In genomic region chr19:53892061-53892460, GRCm38 (mm10) we compare ENCODE assay signal across 8 mouse cellular contexts. TPM values are rescaled to one million over a fixed set of nuclear protein-coding genes. Genes with fewer than 3 reads are reported as not detected.
A peak's percentile ranks its signal among the peaks of the same experiment; 100 is the strongest.
DNase-seq lines count a peak whose midpoint lies in the region; ATAC-seq and TF ChIP-seq lines count a peak whose summit lies in the region.

Gene Pdcd4, plus strand, starts transcription at chr19:53892231.

- peak within 1 kb of the TSS; percentile 48 for H3K27ac ChIP-seq in lung, postnatal 0 days (ENCODE audit: low read length)
- H3K27ac ChIP-seq in embryonic facial prominence, embryonic 10.5 days (replicated peaks) = peak within 1 kb of the TSS; percentile 31
- peak within 1 kb of the TSS; percentile 23 for H3K27ac ChIP-seq in heart, adult 2 months
- peak within 1 kb of the TSS; percentile 96 for H3K27ac ChIP-seq in thymus, adult 2 months (ENCODE audit: control insufficient read depth, insufficient read depth, low read length)

- peak; percentile 65 for ATAC-seq in lung, postnatal 0 days

- no peaks in the 10 kb centered on the region for H3K79me2 ChIP-seq in heart, adult 2 months (replicated peaks; ENCODE audit: control insufficient read depth, insufficient read depth, low read length)

- no peak for TF ChIP-seq EP300 in lung, postnatal 0 days (IDR thresholded peaks at IDR 0.05)
- no peak for TF ChIP-seq EP300 in heart, adult 2 months (IDR thresholded peaks at IDR 0.05; ENCODE audit: insufficient read depth, low read depth, low read length)

- no peak for TF ChIP-seq POLR2A in heart, adult 2 months (IDR thresholded peaks at IDR 0.05; ENCODE audit: insufficient read depth, low read depth, low read length)
- no peak for TF ChIP-seq POLR2A in thymus, adult 2 months (IDR thresholded peaks at IDR 0.05; ENCODE audit: control insufficient read depth, extremely low read depth, insufficient read depth, low read length, poor library complexity)

- intact Hi-C loops in heart, adult 2 months (cut with DNase I) = no loop called here

- no peak for TF ChIP-seq CTCF in lung, postnatal 0 days (IDR thresholded peaks at IDR 0.05)
- TF ChIP-seq CTCF in heart, adult 2 months (IDR thresholded peaks at IDR 0.05) = no peak
- no peak for TF ChIP-seq CTCF in thymus, adult 2 months (IDR thresholded peaks at IDR 0.05; ENCODE audit: borderline replicate concordance, control insufficient read depth, extremely low read depth, insufficient read depth, low read length, poor library complexity)

- peak; percentile 69 for DNase-seq in lung, postnatal 0 days (ENCODE audit: low spot score)
- DNase-seq in lung, postnatal 36 days = no peak
- no peak for DNase-seq in embryonic facial prominence, embryonic 10.5 days (ENCODE audit: low spot score)
- DNase-seq in heart, adult 2 months = peak in 1 of 2 experiments; percentile 28
- DNase-seq in kidney, postnatal 10 days = peak; percentile 69
- DNase-seq in lung, postnatal 14 days = peak; percentile 43
- peak; percentile 25 for DNase-seq in thymus, adult 2 months
- DNase-seq in right cerebral cortex, postnatal 14 days = no peak

- no peaks in the 10 kb centered on the region for H3K36me3 ChIP-seq in lung, postnatal 0 days (ENCODE audit: insufficient read depth, low read length)
- no peaks in the 10 kb centered on the region for H3K36me3 ChIP-seq in embryonic facial prominence, embryonic 10.5 days (replicated peaks)
- H3K36me3 ChIP-seq in heart, adult 2 months (ENCODE audit: control insufficient read depth, insufficient read depth, low read length) = no peaks in the 10 kb centered on the region
- H3K36me3 ChIP-seq in thymus, adult 2 months (ENCODE audit: control insufficient read depth, insufficient read depth, low read length) = no peaks in the 10 kb centered on the region

- H3K9me3 ChIP-seq in lung, postnatal 0 days (ENCODE audit: low read length) = no peaks in the 10 kb centered on the region
- no peaks in the 10 kb centered on the region for H3K9me3 ChIP-seq in embryonic facial prominence, embryonic 10.5 days

- peaks cover 13% of the 10 kb centered on the region; the same call in 1 of the 2 replicates for H3K4me1 ChIP-seq in lung, postnatal 0 days (ENCODE audit: insufficient read depth, low read depth, low read length)
- peaks cover 28% of the 10 kb centered on the region for H3K4me1 ChIP-seq in embryonic facial prominence, embryonic 10.5 days
- peaks cover 5% of the 10 kb centered on the region for H3K4me1 ChIP-seq in heart, adult 2 months (ENCODE audit: control insufficient read depth, insufficient read depth, low read length)
- peaks cover 67% of the 10 kb centered on the region for H3K4me1 ChIP-seq in thymus, adult 2 months (replicated peaks; ENCODE audit: control insufficient read depth, insufficient read depth, low read length)

- H3K4me2 ChIP-seq in lung, postnatal 0 days (replicated peaks; ENCODE audit: low read depth, low read length) = 0 out of 2 replicates have a peak within 1 kb of the TSS, but pooled peaks have one; percentile 14

- H3K27me3 ChIP-seq in lung, postnatal 0 days (replicated peaks; ENCODE audit: insufficient read depth, low read length) = no peaks in the 10 kb centered on the region
- no peaks in the 10 kb centered on the region for H3K27me3 ChIP-seq in embryonic facial prominence, embryonic 10.5 days (replicated peaks; ENCODE audit: low read depth, poor library complexity, severe bottlenecking)
- H3K27me3 ChIP-seq in heart, adult 2 months (ENCODE audit: control insufficient read depth, insufficient read depth, low read length) = no peaks in the 10 kb centered on the region
- no peaks in the 10 kb centered on the region for H3K27me3 ChIP-seq in thymus, adult 2 months (ENCODE audit: control insufficient read depth, insufficient read depth, low read length)

- H3K9ac ChIP-seq in lung, postnatal 0 days (replicated peaks; ENCODE audit: low read depth) = no peak within 1 kb of the TSS
- no peak within 1 kb of the TSS for H3K9ac ChIP-seq in heart, adult 2 months (ENCODE audit: low read depth, low read length)

- no peak within 1 kb of the TSS for H3K4me3 ChIP-seq in lung, postnatal 0 days (ENCODE audit: low read depth, low read length)
- no peak within 1 kb of the TSS for H3K4me3 ChIP-seq in embryonic facial prominence, embryonic 10.5 days
- no peak within 1 kb of the TSS for H3K4me3 ChIP-seq in heart, adult 2 months
- no peak within 1 kb of the TSS for H3K4me3 ChIP-seq in thymus, adult 2 months (ENCODE audit: control insufficient read depth, insufficient read depth, low read length)

- WGBS in lung, postnatal 0 days = 24% methylated on average over 3 of the region's 3 CpGs
- 58% methylated on average over 3 of the region's 3 CpGs for WGBS in embryonic facial prominence, embryonic 10.5 days
- WGBS in heart, adult 2 months = 60% methylated on average over 3 of the region's 3 CpGs
- 61% methylated on average over 3 of the region's 3 CpGs for WGBS in thymus, adult 2 months

RNA-seq across cellular contexts. Expression of gene Pdcd4, which starts in this region (rescaled TPM):
- 64.6 and 68.9 TPM in 2 replicates for polyA plus RNA-seq in lung, postnatal 0 days (2015; fragmentation: Nextera tagmentation; extraction: Ambion mirVana)
- polyA plus RNA-seq in embryonic facial prominence, embryonic 10.5 days (2016; fragmentation: Nextera tagmentation; extraction: Ambion mirVana) = 66.5 and 78.8 TPM in 2 replicates
- 10 to 100 TPM; 21.1 to 22.9 TPM for total RNA-seq in heart, adult 2 months (2021)
- 4.2 and 8.0 TPM in 2 replicates for polyA plus RNA-seq in heart, adult 2 months (2012; rRNA removed)
- polyA plus RNA-seq in thymus, adult 2 months (2012; rRNA removed) = 18.2 and 19.6 TPM in 2 replicates

Comparison
In these comparisons a context has a peak if more than half of its experiments do, and no peak if none do; other contexts are left out.
1. DNase-seq: peak in lung, postnatal 0 days (single experiment), kidney, postnatal 10 days (single experiment), lung, postnatal 14 days (single experiment) and thymus, adult 2 months (single experiment); none in lung, postnatal 36 days (single experiment), embryonic facial prominence, embryonic 10.5 days (single experiment) and right cerebral cortex, postnatal 14 days (single experiment).
2. H3K27ac ChIP-seq: peak in every context shown above with its lines; median percentile 96 in thymus, adult 2 months; 48 in lung, postnatal 0 days; 31 in embryonic facial prominence, embryonic 10.5 days; 23 in heart, adult 2 months.